Mouse (Mus musculus): ENCODE measurements around the gene Mycbp2. TPM values are rescaled to one million over a fixed set of nuclear protein-coding genes. Genes with fewer than 3 reads are reported as not detected.

Mycbp2 gene
- total RNA-seq, 2 experiments from 2014 or later, result 14.9 to 26.0 TPM

- ATAC-seq (replicated peaks; ENCODE audit: low FRiP score, poor library complexity, severe bottlenecking), result no peak
Observed at GRCm38 (mm10) chr14:103109971-103110370, 236.6 kb downstream of the Mycbp2 start.

GRCm38 (mm10) chr14:103106301-103106700 is 240.3 kb downstream of the Mycbp2 start:
- ATAC-seq (replicated peaks; ENCODE audit: low FRiP score, poor library complexity, severe bottlenecking), result no peak

- no peak for ATAC-seq (replicated peaks; ENCODE audit: low FRiP score, poor library complexity, severe bottlenecking)
Observed at GRCm38 (mm10) chr14:103102731-103103335, 243.8 kb downstream of the Mycbp2 start.

GRCm38 (mm10) chr14:103102246-103102645 is 244.4 kb downstream of the Mycbp2 start:
- ATAC-seq (replicated peaks; ENCODE audit: low FRiP score, poor library complexity, severe bottlenecking), result no peak

- ATAC-seq (replicated peaks; ENCODE audit: low FRiP score, poor library complexity, severe bottlenecking), result no peak
Observed at GRCm38 (mm10) chr14:103101171-103101570, 245.4 kb downstream of the Mycbp2 start.

- ATAC-seq (replicated peaks; ENCODE audit: low FRiP score, poor library complexity, severe bottlenecking), result no peak
Observed at GRCm38 (mm10) chr14:103100296-103100695, 246.3 kb downstream of the Mycbp2 start.

- peak; percentile 94 for ATAC-seq (replicated peaks; ENCODE audit: low FRiP score, poor library complexity, severe bottlenecking)
Observed at GRCm38 (mm10) chr14:103099238-103099933, 247.2 kb downstream of the Mycbp2 start, which contains the start of gene Fbxl3. Fbxl3 (minus strand) TSS chr14:103099566.

GRCm38 (mm10) chr14:103098587-103099235 is 247.9 kb downstream of the Mycbp2 start:
- ATAC-seq (replicated peaks; ENCODE audit: low FRiP score, poor library complexity, severe bottlenecking), result peak; percentile 80

GRCm38 (mm10) chr14:103098213-103098586 is 248.4 kb downstream of the Mycbp2 start:
- no peak for ATAC-seq (replicated peaks; ENCODE audit: low FRiP score, poor library complexity, severe bottlenecking)

GRCm38 (mm10) chr14:103096621-103097020 is 250.0 kb downstream of the Mycbp2 start:
- no peak for ATAC-seq (replicated peaks; ENCODE audit: low FRiP score, poor library complexity, severe bottlenecking)

- no peak for ATAC-seq (replicated peaks; ENCODE audit: low FRiP score, poor library complexity, severe bottlenecking)
Observed at GRCm38 (mm10) chr14:103095826-103096225, 250.8 kb downstream of the Mycbp2 start.

GRCm38 (mm10) chr14:103095036-103095435 is 251.6 kb downstream of the Mycbp2 start:
- ATAC-seq (replicated peaks; ENCODE audit: low FRiP score, poor library complexity, severe bottlenecking), result no peak

- ATAC-seq (replicated peaks; ENCODE audit: low FRiP score, poor library complexity, severe bottlenecking), result no peak
Observed at GRCm38 (mm10) chr14:103093670-103094069, 252.9 kb downstream of the Mycbp2 start.

- no peak for ATAC-seq (replicated peaks; ENCODE audit: low FRiP score, poor library complexity, severe bottlenecking)
Observed at GRCm38 (mm10) chr14:103093236-103093635, 253.4 kb downstream of the Mycbp2 start.

- ATAC-seq (replicated peaks; ENCODE audit: low FRiP score, poor library complexity, severe bottlenecking), result peak; percentile 51
Observed at GRCm38 (mm10) chr14:103088624-103089023, 258.0 kb downstream of the Mycbp2 start.

GRCm38 (mm10) chr14:103087846-103088245 is 258.8 kb downstream of the Mycbp2 start:
- no peak for ATAC-seq (replicated peaks; ENCODE audit: low FRiP score, poor library complexity, severe bottlenecking)

- ATAC-seq (replicated peaks; ENCODE audit: low FRiP score, poor library complexity, severe bottlenecking), result peak; percentile 92
Observed at GRCm38 (mm10) chr14:103086671-103087324, 259.8 kb downstream of the Mycbp2 start.

- no peak for ATAC-seq (replicated peaks; ENCODE audit: low FRiP score, poor library complexity, severe bottlenecking)
Observed at GRCm38 (mm10) chr14:103085840-103086533, 260.6 kb downstream of the Mycbp2 start.

- no peak for ATAC-seq (replicated peaks; ENCODE audit: low FRiP score, poor library complexity, severe bottlenecking)
Observed at GRCm38 (mm10) chr14:103079209-103079977, 267.2 kb downstream of the Mycbp2 start.

Data from erythroid progenitor cell, adult 5-6 weeks (primary cell).